Mouse (Mus musculus): ENCODE results near the gene Rcbtb1. TPM values are rescaled to one million over a fixed set of nuclear protein-coding genes. Genes with fewer than 3 reads are reported as not detected.

Gene Rcbtb1
- polyA plus RNA-seq (2012; rRNA removed): 53.0 and 79.3 TPM in 2 replicates

DNA sequence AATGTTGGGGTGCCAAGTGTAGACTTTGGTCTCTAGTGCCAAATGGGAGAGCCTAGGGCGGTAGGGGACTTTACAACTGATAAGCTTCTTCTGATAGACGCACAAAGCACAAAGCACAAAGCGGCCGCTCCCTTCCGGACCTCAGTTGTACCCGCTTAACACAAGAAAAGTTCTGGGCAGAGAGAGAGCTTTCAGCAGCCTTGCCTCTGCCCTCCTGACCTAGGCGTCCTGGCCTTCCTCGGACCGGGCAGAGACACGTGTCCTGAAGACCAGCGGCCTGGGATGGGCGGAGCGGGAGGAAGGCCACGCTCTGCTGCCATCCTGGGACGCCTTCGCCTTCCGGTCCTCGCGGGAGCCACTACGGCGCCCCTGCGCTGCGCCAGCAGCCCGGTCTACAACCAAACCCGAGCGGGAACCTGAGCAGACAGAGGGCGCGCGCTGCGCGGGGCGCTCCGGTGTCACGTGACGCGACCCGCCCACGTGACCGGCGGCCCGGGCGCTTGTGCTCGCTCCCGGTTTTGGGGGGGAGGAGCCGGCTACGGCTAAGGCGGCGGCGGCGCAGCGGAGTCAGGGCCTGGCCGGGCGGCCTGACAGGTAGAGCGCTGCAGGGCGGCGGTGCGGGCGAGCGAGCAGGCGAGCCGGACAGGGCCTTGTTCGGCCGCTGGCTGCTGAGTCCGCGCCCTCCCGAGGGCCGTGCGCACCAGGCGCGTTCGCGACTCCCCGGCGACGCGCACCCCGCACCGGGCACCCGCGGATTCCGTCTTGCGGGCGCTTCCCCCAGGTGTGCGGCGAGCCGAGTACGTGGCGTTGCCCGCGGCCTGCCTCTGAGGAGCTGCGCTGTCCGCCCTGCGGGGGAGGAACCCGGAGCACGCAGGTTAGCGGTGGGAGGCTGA lies at the start of gene Rcbtb1:
Rcbtb1 (plus strand) TSS at position 499 of the 893 bp plus-strand sequence.

DNA sequence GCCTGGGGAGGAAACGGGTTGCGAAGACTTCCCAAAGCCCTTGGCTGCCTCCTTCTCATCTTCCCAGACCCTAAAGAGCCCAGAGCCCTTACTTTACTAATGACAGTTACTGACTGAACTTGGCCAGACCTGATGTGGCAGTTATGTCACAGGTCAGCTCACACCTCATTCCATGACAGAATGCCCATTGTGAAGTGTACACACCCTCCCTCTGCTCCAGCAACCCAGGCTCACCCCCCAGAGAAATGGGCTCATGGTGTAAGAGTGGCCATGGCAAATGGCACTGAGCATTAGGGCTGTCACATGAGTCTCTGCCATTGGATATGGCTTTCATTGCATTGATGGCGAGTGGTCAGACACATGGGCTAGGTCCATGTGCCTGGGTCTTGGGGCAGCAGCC lies 22.4 kb upstream of the Rcbtb1 start, which contains the start of gene Gm5142:
Gm5142 (minus strand) TSS at position 101 of the 400 bp plus-strand sequence.

DNA sequence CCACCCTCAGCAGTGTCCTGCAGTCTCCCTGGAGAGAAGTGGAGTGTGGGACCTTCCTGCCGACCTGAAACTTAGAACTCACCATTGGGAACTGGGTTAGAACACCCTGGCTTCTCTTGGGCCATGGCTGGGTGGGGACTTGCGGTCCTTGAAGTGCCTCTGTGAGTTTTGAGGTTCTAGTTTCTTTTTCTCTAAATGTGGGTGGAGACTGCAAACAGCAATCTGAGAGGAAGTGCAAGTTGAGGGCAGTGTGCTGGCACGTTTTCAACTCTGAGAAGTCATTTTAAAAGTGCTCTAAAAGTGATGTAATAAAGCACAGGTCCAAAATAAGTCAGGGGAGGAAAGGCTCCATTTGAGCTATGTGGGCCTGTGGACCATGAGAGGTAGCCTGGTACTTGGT lies 59.0 kb downstream of the Rcbtb1 start, which contains the start of gene Gm6904:
Gm6904 (minus strand) TSS at position 161 of the 400 bp plus-strand sequence.

Other genes starting within 250 kb of the Rcbtb1 start
- not detected in 2 replicates for gene 1700129C05Rik, start 58.3 kb upstream of the Rcbtb1 start, polyA plus RNA-seq (2012; rRNA removed)
- gene Gm5142, start 22.5 kb upstream of the Rcbtb1 start, polyA plus RNA-seq (2012; rRNA removed): not detected in 2 replicates
- not detected in 2 replicates for gene Gm6904, start 59.0 kb downstream of the Rcbtb1 start, polyA plus RNA-seq (2012; rRNA removed)
- not detected in 2 replicates for gene Phf11a, start 96.3 kb downstream of the Rcbtb1 start, polyA plus RNA-seq (2012; rRNA removed)
- gene Phf11b, start 140.1 kb downstream of the Rcbtb1 start, polyA plus RNA-seq (2012; rRNA removed): 0.16 and 0.21 TPM in 2 replicates
- 0.34 and 0.43 TPM in 2 replicates for gene Phf11d, start 164.3 kb downstream of the Rcbtb1 start, polyA plus RNA-seq (2012; rRNA removed)
- gene Phf11c, start 194.2 kb downstream of the Rcbtb1 start, polyA plus RNA-seq (2012; rRNA removed): 1.0 and 2.2 TPM in 2 replicates
- gene Setdb2, start 239.7 kb downstream of the Rcbtb1 start, polyA plus RNA-seq (2012; rRNA removed): 7.5 and 10.4 TPM in 2 replicates
- 15.9 and 18.1 TPM in 2 replicates for gene Cab39l, start 239.8 kb downstream of the Rcbtb1 start, polyA plus RNA-seq (2012; rRNA removed)

All from central nervous system, embryonic 11.5 days (tissue).